Mouse (Mus musculus): Measurements from ENCODE around the gene Hlx. TPM values are rescaled to one million over a fixed set of nuclear protein-coding genes. Genes with fewer than 3 reads are reported as not detected.

Hlx gene
- total RNA-seq, 2 experiments from 2014 or later: 3.2 to 6.8 TPM

DNA sequence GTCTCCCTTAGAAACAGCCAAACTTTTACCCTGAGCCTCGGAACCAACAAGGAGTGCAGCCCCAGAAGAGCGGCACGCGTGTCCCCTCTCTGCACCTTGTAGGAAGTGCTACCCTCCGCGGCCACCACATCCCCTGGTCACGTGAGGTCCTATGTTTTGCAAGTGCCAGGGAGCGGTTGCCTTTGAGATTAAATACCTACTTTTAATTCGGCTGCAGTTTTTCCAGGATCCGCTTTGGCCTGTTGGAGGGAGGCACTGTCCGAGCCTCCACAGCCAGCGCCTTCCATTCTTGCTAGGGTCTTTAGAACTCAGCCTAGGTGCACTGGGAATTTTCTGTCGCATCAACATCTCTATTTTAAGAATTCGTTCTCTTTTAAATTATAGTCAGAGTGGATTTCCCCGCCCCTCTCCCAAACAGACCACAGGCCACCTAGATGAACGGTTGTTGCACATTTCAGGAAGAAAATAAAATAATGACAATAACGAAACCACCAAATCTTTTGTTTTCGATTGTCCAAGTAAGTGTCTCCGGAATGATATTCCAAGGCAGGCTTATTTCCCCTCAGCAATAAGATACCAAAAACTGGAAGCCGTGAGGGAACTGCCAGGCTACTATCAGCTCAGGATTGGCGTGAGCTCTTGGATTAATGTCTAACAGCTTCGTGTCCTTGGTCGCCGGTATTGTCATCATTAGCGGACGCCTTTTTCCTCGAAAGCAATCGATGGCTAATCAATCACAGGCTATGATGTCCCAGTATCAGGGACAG is 1.1 kb upstream of the Hlx start:
- DNase-seq (ENCODE audit: low spot score): no peak

- DNase-seq (ENCODE audit: low spot score): peak; percentile 73
These were observed 524 bp downstream of the Hlx start for GRCm38 (mm10) chr1:184731644-184732545.

DNA sequence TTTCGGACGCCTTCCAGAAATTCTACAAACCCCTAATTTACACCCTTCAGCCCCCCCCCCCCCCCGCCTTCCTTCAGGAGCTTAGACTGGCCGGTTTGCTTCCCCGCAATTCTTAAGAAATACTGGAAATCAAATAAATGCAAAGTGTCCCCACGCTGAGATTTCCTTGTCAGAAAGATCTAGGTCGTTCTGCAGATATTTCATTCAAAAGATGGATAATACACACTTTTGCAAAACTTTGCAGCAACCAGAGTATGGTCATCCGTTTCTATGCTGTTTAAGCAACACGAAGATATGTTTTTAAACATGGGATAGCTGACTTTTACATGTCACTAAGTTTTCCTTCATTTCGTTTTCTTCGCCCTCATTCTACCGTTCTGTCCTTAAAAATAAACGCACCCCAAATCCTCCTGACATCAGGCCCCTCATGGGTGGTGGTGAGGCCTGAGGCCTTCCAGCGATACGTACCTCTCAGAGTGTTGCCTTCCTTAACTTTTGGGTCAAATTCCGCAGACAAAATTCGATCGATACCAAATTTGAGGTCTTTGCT is 1.3 kb downstream of the Hlx start:
- no peak for DNase-seq (ENCODE audit: low spot score)

DNA sequence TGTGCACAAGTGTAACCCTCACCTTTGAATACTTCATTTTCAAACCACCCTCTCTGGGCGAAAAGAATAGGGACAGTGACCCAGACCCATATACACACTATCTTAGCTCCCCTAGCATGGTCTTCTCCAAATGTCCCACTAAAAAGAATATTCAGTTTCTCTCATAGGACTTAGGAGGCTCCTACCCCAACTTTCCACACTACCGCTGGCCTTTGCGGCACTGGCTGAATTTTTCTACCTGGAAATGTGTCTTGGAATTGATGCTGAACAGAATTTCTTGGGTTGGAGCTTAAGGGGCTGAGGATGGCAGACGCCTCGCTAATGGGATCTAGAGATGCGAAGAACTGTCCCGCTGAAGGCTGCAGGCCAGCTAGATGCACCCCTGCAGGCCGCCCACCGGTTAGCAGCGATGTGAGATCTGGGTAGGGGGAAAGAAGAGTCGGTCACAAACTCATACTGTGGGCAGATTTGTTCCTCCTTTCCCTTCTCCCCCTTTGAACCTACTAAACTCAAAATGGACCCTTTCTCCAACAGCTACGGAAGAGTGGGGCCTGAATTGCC is 1.9 kb downstream of the Hlx start:
- no peak for DNase-seq (ENCODE audit: low spot score)

GRCm38 (mm10) chr1:184729357-184730140 is 2.9 kb downstream of the Hlx start:
- no peak for DNase-seq (ENCODE audit: low spot score)

GRCm38 (mm10) chr1:184728561-184729115 is 3.8 kb downstream of the Hlx start:
- no peak for DNase-seq (ENCODE audit: low spot score)

GRCm38 (mm10) chr1:184727401-184728265 is 4.8 kb downstream of the Hlx start:
- no peak for DNase-seq (ENCODE audit: low spot score)

GRCm38 (mm10) chr1:184726576-184727300 is 5.7 kb downstream of the Hlx start:
- no peak for DNase-seq (ENCODE audit: low spot score)

- DNase-seq (ENCODE audit: low spot score): no peak
These were observed 7.1 kb downstream of the Hlx start for GRCm38 (mm10) chr1:184725318-184725790.

DNA sequence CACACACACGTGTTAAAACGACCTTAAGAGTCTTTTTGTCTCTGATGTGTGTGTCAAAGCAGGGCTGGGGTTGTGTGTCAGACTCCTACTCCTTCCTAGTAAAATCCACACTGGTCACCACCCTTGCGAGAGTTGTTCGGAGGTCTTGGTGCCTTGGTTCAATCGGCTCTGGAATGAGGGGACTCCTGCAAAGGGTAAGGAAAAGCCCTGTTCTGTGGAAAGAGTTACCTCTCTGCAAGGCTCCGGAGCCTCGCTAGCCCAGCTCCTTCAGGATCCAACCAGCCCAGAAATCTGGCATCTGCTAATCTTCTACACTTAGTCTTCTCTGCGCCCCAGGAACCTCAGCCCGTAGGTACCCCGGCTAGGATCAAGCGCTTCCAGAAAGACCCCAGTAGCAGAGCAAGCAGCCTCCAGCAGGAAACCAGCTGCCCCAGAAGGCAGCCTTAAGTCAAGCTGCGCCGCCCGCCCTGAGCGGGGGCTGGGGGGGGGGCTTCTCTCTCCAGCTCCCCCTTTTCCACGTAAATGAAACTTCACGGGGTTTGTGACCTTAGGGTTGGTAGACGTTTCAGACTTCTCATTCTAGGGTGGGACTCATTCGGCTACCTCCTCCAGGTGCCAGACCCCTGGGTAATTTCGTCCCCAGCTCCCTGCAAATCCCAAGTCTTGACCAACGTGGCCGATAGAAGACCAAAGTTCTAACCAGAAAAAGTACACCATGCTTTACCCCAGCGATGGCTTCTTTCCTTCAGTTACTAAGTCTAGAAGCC is 7.7 kb downstream of the Hlx start:
- no peak for DNase-seq (ENCODE audit: low spot score)

GRCm38 (mm10) chr1:184723899-184724298 is 8.5 kb downstream of the Hlx start:
- DNase-seq (ENCODE audit: low spot score): no peak

DNA sequence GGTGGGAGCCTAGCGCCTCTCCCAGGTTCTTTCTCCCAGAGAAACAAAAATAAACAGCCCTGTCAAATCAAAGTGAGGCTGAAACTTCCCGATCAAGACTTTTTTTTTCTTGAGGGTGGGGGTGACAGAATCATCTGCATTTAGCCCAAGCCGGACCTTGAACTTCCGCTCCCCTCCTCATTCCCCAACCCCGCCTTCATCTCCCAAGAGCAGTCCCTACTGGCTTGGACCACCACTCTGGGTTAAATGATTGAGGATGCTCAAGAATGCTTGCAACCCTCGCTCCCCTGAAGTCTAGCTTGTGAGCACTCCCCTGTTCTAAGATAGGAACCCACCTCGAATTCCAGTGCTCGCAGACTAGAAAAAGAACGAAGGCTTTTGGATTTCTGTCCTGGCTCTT is 11.3 kb downstream of the Hlx start:
- DNase-seq (ENCODE audit: low spot score): no peak

GRCm38 (mm10) chr1:184720162-184721025 is 12.0 kb downstream of the Hlx start:
- DNase-seq (ENCODE audit: low spot score): no peak

GRCm38 (mm10) chr1:184718261-184719120 is 13.9 kb downstream of the Hlx start:
- no peak for DNase-seq (ENCODE audit: low spot score)

- DNase-seq (ENCODE audit: low spot score): no peak
These were observed 14.7 kb downstream of the Hlx start for GRCm38 (mm10) chr1:184717691-184718200.

DNA sequence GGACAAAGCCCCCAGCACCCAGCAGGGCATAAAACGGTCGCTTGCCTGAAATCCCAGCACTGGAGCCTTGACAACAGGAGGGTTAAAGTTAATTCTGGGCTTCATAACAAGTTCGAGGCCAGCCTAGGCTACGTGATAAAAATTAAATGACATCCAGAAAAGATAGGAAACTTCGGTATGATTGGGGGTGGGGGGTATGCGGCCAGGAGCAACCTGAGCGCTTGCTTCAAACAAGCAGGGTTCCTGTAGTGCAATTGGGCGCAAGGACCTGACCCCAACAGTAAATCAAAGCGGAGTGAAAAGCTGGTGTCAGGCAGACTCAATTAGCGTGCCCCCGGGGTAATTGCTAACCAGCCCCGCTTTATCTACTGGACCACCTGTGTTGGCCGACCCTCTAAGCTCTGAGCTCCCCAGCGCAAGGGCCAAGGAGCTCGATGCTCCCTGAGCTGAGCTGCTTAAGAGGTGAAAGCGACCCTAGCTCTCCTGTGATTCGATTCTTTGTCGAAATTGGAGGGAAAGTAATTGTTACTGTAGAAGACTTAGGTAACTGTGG is 15.3 kb downstream of the Hlx start:
- no peak for DNase-seq (ENCODE audit: low spot score)

Data from gastrocnemius, adult 18-20 months (tissue).